Mouse (Mus musculus): ENCODE results near the gene Anp32b. TPM values are rescaled to one million over a fixed set of nuclear protein-coding genes. Genes with fewer than 3 reads are reported as not detected.

Anp32b gene
- polyA plus RNA-seq, 1 experiment from 2014 or later, result 339 TPM

GRCm38 (mm10) chr4:46465740-46466139 is 15.0 kb downstream of the Anp32b start:
- Histone ChIP-seq H3K27ac (no peak overlapping the region), H3K36me3 (ENCODE audit: inconsistent target) (peaks cover 70% of the 10 kb centered on the region), H3K4me3 (ENCODE audit: inconsistent target) (no peak overlapping the region), H3K79me2 (ENCODE audit: inconsistent target) (peaks cover 83% of the 10 kb centered on the region)
- WGBS (ENCODE audit: missing documents), result 85% methylated on average over 3 of the region's 3 CpGs

- H3K79me2 ChIP-seq (ENCODE audit: inconsistent target), result no peaks in the 10 kb centered on the region
- H3K27ac ChIP-seq, result no peak overlapping the region
- WGBS (ENCODE audit: missing documents), result 93% methylated on average over 5 of the region's 5 CpGs
- H3K36me3 ChIP-seq (ENCODE audit: inconsistent target), result peaks cover 46% of the 10 kb centered on the region
- H3K4me3 ChIP-seq (ENCODE audit: inconsistent target), result no peak overlapping the region
These were observed 24.4 kb downstream of the Anp32b start for GRCm38 (mm10) chr4:46475101-46475500.

- 92% methylated on average over 2 of the region's 2 CpGs for WGBS (ENCODE audit: missing documents)
- H3K4me3 ChIP-seq (ENCODE audit: inconsistent target), result no peak overlapping the region
- H3K79me2 ChIP-seq (ENCODE audit: inconsistent target), result no peaks in the 10 kb centered on the region
- H3K36me3 ChIP-seq (ENCODE audit: inconsistent target), result peaks cover 9% of the 10 kb centered on the region; the same call in 1 of the 2 replicates
- H3K27ac ChIP-seq, result no peak overlapping the region
These were observed 28.4 kb downstream of the Anp32b start for GRCm38 (mm10) chr4:46479081-46479480.

- H3K27ac ChIP-seq, result peak overlapping the region; percentile 71
- H3K4me3 ChIP-seq (ENCODE audit: inconsistent target), result no peak overlapping the region
- H3K36me3 ChIP-seq (ENCODE audit: inconsistent target), result no peaks in the 10 kb centered on the region
- peaks cover 17% of the 10 kb centered on the region for H3K79me2 ChIP-seq (ENCODE audit: inconsistent target)
- WGBS (ENCODE audit: missing documents), result 19% methylated on average over 14 of the region's 14 CpGs
These were observed 35.2 kb downstream of the Anp32b start for GRCm38 (mm10) chr4:46485696-46486417.

- peaks cover 31% of the 10 kb centered on the region for H3K79me2 ChIP-seq (ENCODE audit: inconsistent target)
- H3K4me3 ChIP-seq (ENCODE audit: inconsistent target), result no peak overlapping the region
- no peaks in the 10 kb centered on the region for H3K36me3 ChIP-seq (ENCODE audit: inconsistent target)
- H3K27ac ChIP-seq, result 0 out of 2 replicates have a peak overlapping the region, but pooled peaks have one; percentile 5
- WGBS (ENCODE audit: missing documents), result 72% methylated on average over 4 of the region's 5 CpGs
These were observed 36.6 kb downstream of the Anp32b start for GRCm38 (mm10) chr4:46487348-46487747.

- Histone ChIP-seq H3K4me3 (ENCODE audit: inconsistent target) (peak within 1 kb of the TSS; percentile 88), H3K36me3 (ENCODE audit: inconsistent target) (peaks cover 16% of the 10 kb centered on the region), H3K27ac (peak within 1 kb of the TSS; percentile 46), H3K79me2 (ENCODE audit: inconsistent target) (peaks cover 38% of the 10 kb centered on the region)
- WGBS (ENCODE audit: missing documents), result 1% methylated on average over 57 of the region's 58 CpGs
These were observed 38.6 kb downstream of the Anp32b start, which contains the start of gene Nans for GRCm38 (mm10) chr4:46489028-46489925. Gene Nans (plus strand): TSS chr4:46489248.

GRCm38 (mm10) chr4:46493071-46493470 is 42.4 kb downstream of the Anp32b start:
- WGBS (ENCODE audit: missing documents), result 96% methylated on average over 5 of the region's 6 CpGs
- H3K4me3 ChIP-seq (ENCODE audit: inconsistent target), result no peak overlapping the region
- peaks cover 46% of the 10 kb centered on the region for H3K79me2 ChIP-seq (ENCODE audit: inconsistent target)
- H3K36me3 ChIP-seq (ENCODE audit: inconsistent target), result peaks cover 30% of the 10 kb centered on the region
- no peak overlapping the region for H3K27ac ChIP-seq

- 86% methylated on average over 10 of the region's 12 CpGs for WGBS (ENCODE audit: missing documents)
- peaks cover 42% of the 10 kb centered on the region for H3K36me3 ChIP-seq (ENCODE audit: inconsistent target)
- no peak overlapping the region for H3K4me3 ChIP-seq (ENCODE audit: inconsistent target)
- H3K27ac ChIP-seq, result no peak overlapping the region
- H3K79me2 ChIP-seq (ENCODE audit: inconsistent target), result peaks cover 38% of the 10 kb centered on the region
These were observed 44.8 kb downstream of the Anp32b start for GRCm38 (mm10) chr4:46495543-46495942.

GRCm38 (mm10) chr4:46497286-46497892 is 46.7 kb downstream of the Anp32b start:
- Histone ChIP-seq H3K4me3 (ENCODE audit: inconsistent target) (no peak overlapping the region), H3K27ac (no peak overlapping the region), H3K36me3 (ENCODE audit: inconsistent target) (peaks cover 43% of the 10 kb centered on the region), H3K79me2 (ENCODE audit: inconsistent target) (peaks cover 20% of the 10 kb centered on the region; the same call in 1 of the 2 replicates)
- WGBS (ENCODE audit: missing documents), result 50% methylated on average over 4 of the region's 4 CpGs

GRCm38 (mm10) chr4:46498511-46498910 is 47.8 kb downstream of the Anp32b start:
- WGBS (ENCODE audit: missing documents), result 94% methylated on average over 3 of the region's 3 CpGs
- H3K4me3 ChIP-seq (ENCODE audit: inconsistent target), result no peak overlapping the region
- H3K27ac ChIP-seq, result no peak overlapping the region
- peaks cover 14% of the 10 kb centered on the region; the same call in 1 of the 2 replicates for H3K79me2 ChIP-seq (ENCODE audit: inconsistent target)
- peaks cover 41% of the 10 kb centered on the region; the same call in 1 of the 2 replicates for H3K36me3 ChIP-seq (ENCODE audit: inconsistent target)

GRCm38 (mm10) chr4:46498976-46499375 is 48.3 kb downstream of the Anp32b start:
- H3K4me3 ChIP-seq (ENCODE audit: inconsistent target), result no peak overlapping the region
- H3K36me3 ChIP-seq (ENCODE audit: inconsistent target), result peaks cover 40% of the 10 kb centered on the region; the same call in 1 of the 2 replicates
- H3K27ac ChIP-seq, result no peak overlapping the region
- H3K79me2 ChIP-seq (ENCODE audit: inconsistent target), result peaks cover 14% of the 10 kb centered on the region; the same call in 1 of the 2 replicates
- 23% methylated on average over 4 of the region's 4 CpGs for WGBS (ENCODE audit: missing documents)

- H3K36me3 ChIP-seq (ENCODE audit: inconsistent target), result peaks cover 48% of the 10 kb centered on the region; the same call in 1 of the 2 replicates
- peaks cover 8% of the 10 kb centered on the region; the same call in 1 of the 2 replicates for H3K79me2 ChIP-seq (ENCODE audit: inconsistent target)
- H3K27ac ChIP-seq, result no peak overlapping the region
- WGBS (ENCODE audit: missing documents), result 90% methylated on average over 16 of the region's 16 CpGs
- no peak overlapping the region for H3K4me3 ChIP-seq (ENCODE audit: inconsistent target)
These were observed 52.2 kb downstream of the Anp32b start for GRCm38 (mm10) chr4:46502606-46503502.

GRCm38 (mm10) chr4:46503881-46504280 is 53.2 kb downstream of the Anp32b start:
- Histone ChIP-seq H3K27ac (no peak overlapping the region), H3K4me3 (ENCODE audit: inconsistent target) (no peak overlapping the region), H3K36me3 (ENCODE audit: inconsistent target) (peaks cover 48% of the 10 kb centered on the region; the same call in 1 of the 2 replicates), H3K79me2 (ENCODE audit: inconsistent target) (no peaks in the 10 kb centered on the region)
- WGBS (ENCODE audit: missing documents), result 87% methylated on average over 2 of the region's 3 CpGs
